In genomic region chr14:20930481-20931391, GRCm38 (mm10) we compare ENCODE assay signal across 8 mouse cellular contexts. TPM values are rescaled to one million over a fixed set of nuclear protein-coding genes. Genes with fewer than 3 reads are reported as not detected.
A peak's percentile ranks its signal among the peaks of the same experiment; 100 is the strongest.
DNase-seq lines count a peak whose midpoint lies in the region; ATAC-seq lines count a peak whose summit lies in the region.

No protein-coding gene starts in this region.

- peaks cover 17% of the 10 kb centered on the region for H3K4me1 ChIP-seq in forebrain, embryonic 13.5 days
- H3K4me1 ChIP-seq in intestine, embryonic 16.5 days (ENCODE audit: control insufficient read depth, insufficient read depth, low read length) = peaks cover 16% of the 10 kb centered on the region
- peaks cover 29% of the 10 kb centered on the region for H3K4me1 ChIP-seq in lung, embryonic 15.5 days
- peaks cover 13% of the 10 kb centered on the region for H3K4me1 ChIP-seq in stomach, embryonic 16.5 days (ENCODE audit: control insufficient read depth, insufficient read depth, low read length)

- ATAC-seq in forebrain, embryonic 13.5 days = no peak
- no peak for ATAC-seq in intestine, embryonic 16.5 days
- no peak for ATAC-seq in lung, embryonic 15.5 days (ENCODE audit: borderline replicate concordance, extremely low read depth, low FRiP score, low TSS enrichment)
- ATAC-seq in stomach, embryonic 16.5 days (ENCODE audit: insufficient read depth, low FRiP score) = no peak
- no peak for ATAC-seq in CD4-positive, CD25-positive, alpha-beta regulatory T cell, adult 4 months

- peaks cover 5% of the 10 kb centered on the region; the same call in 1 of the 2 replicates for H3K27me3 ChIP-seq in forebrain, embryonic 13.5 days
- no peaks in the 10 kb centered on the region for H3K27me3 ChIP-seq in intestine, embryonic 16.5 days (replicated peaks; ENCODE audit: control insufficient read depth, insufficient read depth, low read length)
- H3K27me3 ChIP-seq in lung, embryonic 15.5 days = no peaks in the 10 kb centered on the region
- no peaks in the 10 kb centered on the region for H3K27me3 ChIP-seq in stomach, embryonic 16.5 days (ENCODE audit: control insufficient read depth, insufficient read depth, low read length)

- no peaks in the 10 kb centered on the region for H3K9me3 ChIP-seq in forebrain, embryonic 13.5 days (replicated peaks)
- no peaks in the 10 kb centered on the region for H3K9me3 ChIP-seq in intestine, embryonic 16.5 days (ENCODE audit: control insufficient read depth, low read length)
- H3K9me3 ChIP-seq in lung, embryonic 15.5 days = no peaks in the 10 kb centered on the region
- H3K9me3 ChIP-seq in stomach, embryonic 16.5 days (replicated peaks; ENCODE audit: control insufficient read depth, low read length) = no peaks in the 10 kb centered on the region

- 45% methylated on average over 8 of the region's 8 CpGs for WGBS in forebrain, embryonic 13.5 days
- 17% methylated on average over 8 of the region's 8 CpGs for WGBS in intestine, embryonic 16.5 days
- WGBS in lung, embryonic 15.5 days = 20% methylated on average over 8 of the region's 8 CpGs
- WGBS in stomach, embryonic 16.5 days = 13% methylated on average over 8 of the region's 8 CpGs

- peak overlapping the region; percentile 86 for H3K4me3 ChIP-seq in forebrain, embryonic 13.5 days
- H3K4me3 ChIP-seq in intestine, embryonic 16.5 days (ENCODE audit: low read length) = peak overlapping the region; percentile 94
- peak overlapping the region; percentile 80 for H3K4me3 ChIP-seq in lung, embryonic 15.5 days
- H3K4me3 ChIP-seq in stomach, embryonic 16.5 days (replicated peaks; ENCODE audit: low read length) = peak overlapping the region; percentile 71

- H3K27ac ChIP-seq in forebrain, embryonic 13.5 days = no peak overlapping the region
- peak overlapping the region; percentile 96 for H3K27ac ChIP-seq in intestine, embryonic 16.5 days (ENCODE audit: low read length)
- peak overlapping the region; percentile 83; the same call in 1 of the 2 replicates for H3K27ac ChIP-seq in lung, embryonic 15.5 days
- H3K27ac ChIP-seq in stomach, embryonic 16.5 days (ENCODE audit: low read length) = peak overlapping the region; percentile 91

- H3K36me3 ChIP-seq in forebrain, embryonic 13.5 days (ENCODE audit: poor library complexity, severe bottlenecking) = no peaks in the 10 kb centered on the region
- no peaks in the 10 kb centered on the region for H3K36me3 ChIP-seq in intestine, embryonic 16.5 days (ENCODE audit: control insufficient read depth, insufficient read depth, low read length)
- no peaks in the 10 kb centered on the region for H3K36me3 ChIP-seq in lung, embryonic 15.5 days
- no peaks in the 10 kb centered on the region for H3K36me3 ChIP-seq in stomach, embryonic 16.5 days (ENCODE audit: control insufficient read depth, insufficient read depth, low read length)

- peak; percentile 41 for DNase-seq in 3134 (ENCODE audit: extremely low read depth, insufficient read length, low spot score)
- DNase-seq in ZHBTc4 (ENCODE audit: low read depth, low spot score) = peak; percentile 50
- DNase-seq in layer of hippocampus, postnatal 14 days (ENCODE audit: low spot score in 2 of 2) = no peak

- H3K4me2 ChIP-seq in forebrain, embryonic 13.5 days = peak overlapping the region; percentile 81
- peak overlapping the region; percentile 85 for H3K4me2 ChIP-seq in intestine, embryonic 16.5 days (ENCODE audit: low read depth, low read length)
- H3K4me2 ChIP-seq in lung, embryonic 15.5 days = peak overlapping the region; percentile 75
- H3K4me2 ChIP-seq in stomach, embryonic 16.5 days (ENCODE audit: low read depth, low read length) = peak overlapping the region; percentile 78

- peak overlapping the region; percentile 81 for H3K9ac ChIP-seq in forebrain, embryonic 13.5 days
- peak overlapping the region; percentile 96 for H3K9ac ChIP-seq in intestine, embryonic 16.5 days (ENCODE audit: low read depth, low read length)
- H3K9ac ChIP-seq in lung, embryonic 15.5 days = peak overlapping the region; percentile 76
- H3K9ac ChIP-seq in stomach, embryonic 16.5 days (ENCODE audit: low read length) = peak overlapping the region; percentile 82

RNA-seq across cellular contexts. Expression of gene Vcl, which starts 1.5 kb away (rescaled TPM):
- polyA plus RNA-seq in forebrain, embryonic 13.5 days (2015; fragmentation: Nextera tagmentation; extraction: Ambion mirVana) = 8.8 and 8.9 TPM in 2 replicates
- polyA plus RNA-seq in intestine, embryonic 16.5 days (2015; fragmentation: Nextera tagmentation; extraction: Ambion mirVana) = 51.5 and 56.0 TPM in 2 replicates
- 60.2 and 62.7 TPM in 2 replicates for polyA plus RNA-seq in lung, embryonic 15.5 days (2015; fragmentation: Nextera tagmentation; extraction: Ambion mirVana)
- polyA plus RNA-seq in stomach, embryonic 16.5 days (2015; fragmentation: Nextera tagmentation; extraction: Ambion mirVana) = 108 and 116 TPM in 2 replicates
- 1 to 10 TPM; 1.4 to 2.6 TPM for polyA plus RNA-seq in CD4-positive, CD25-positive, alpha-beta regulatory T cell, adult 4 months (2017; shearing (Covaris generic))
- total RNA-seq in layer of hippocampus, postnatal 14 days (2021) = 10 to 100 TPM; 36.6 to 42.6 TPM

Comparison
In these comparisons a context has a peak if more than half of its experiments do, and no peak if none do; other contexts are left out.
1. DNase-seq: peak in 3134 (single experiment) and ZHBTc4 (single experiment); none in layer of hippocampus, postnatal 14 days (0 of 2).
2. Peak in every context shown above with its lines, with median percentiles within 50 percentile points of each other: H3K4me2 ChIP-seq, H3K4me3 ChIP-seq and H3K9ac ChIP-seq.